Mouse (Mus musculus) lung, embryonic 16.5 days (tissue): Measurements from ENCODE around the gene H2-DMa. TPM values are rescaled to one million over a fixed set of nuclear protein-coding genes. Genes with fewer than 3 reads are reported as not detected.
A peak's percentile ranks its signal among the peaks of the same experiment; 100 is the strongest.

Experiments used
- ATAC-seq: fragments of 200-750 bp; cut with Nextera tagmentation; 2 replicates; pipeline ENCODE4 v1.8.0; 2017; ENCODE audit warnings: low read depth, mild to moderate bottlenecking, moderate library complexity
- H3K27ac ChIP-seq: fragments of 300-500 bp; sonication (generic); 2 replicates; pipeline ENCODE4 v1.5.1; 2014; ENCODE audit warnings: mild to moderate bottlenecking, control low read depth, low read length
- H3K27me3 ChIP-seq: fragments of 300-500 bp; sonication (generic); 2 replicates; pipeline ENCODE4 v1.6.1; 2014; ENCODE audit warnings: low read depth, low read length, mixed read lengths; ENCODE audit not compliant: control insufficient read depth, insufficient read depth
- H3K36me3 ChIP-seq: fragments of 300-500 bp; sonication (generic); 2 replicates; pipeline ENCODE4 v1.6.1; 2014; ENCODE audit warnings: low read length; ENCODE audit not compliant: control insufficient read depth, insufficient read depth
- H3K4me1 ChIP-seq: fragments of 300-500 bp; sonication (generic); replicated peaks from 2 replicates; pipeline ENCODE4 v1.6.1; 2014; ENCODE audit warnings: low read length, mixed read lengths; ENCODE audit not compliant: control insufficient read depth, insufficient read depth
- H3K4me2 ChIP-seq: fragments of 300-500 bp; sonication (generic); 2 replicates; pipeline ENCODE4 v1.6.1; 2014; ENCODE audit warnings: low read depth, low read length, control low read depth
- H3K4me3 ChIP-seq: fragments of 300-500 bp; sonication (generic); 2 replicates; pipeline ENCODE4 v1.5.1; 2014; ENCODE audit warnings: mild to moderate bottlenecking, low read length, control low read depth
- H3K9ac ChIP-seq: fragments of 300-500 bp; sonication (generic); 2 replicates; pipeline ENCODE4 v1.6.1; 2014; ENCODE audit warnings: low read length, control low read depth
- H3K9me3 ChIP-seq: fragments of 300-500 bp; sonication (generic); 2 replicates; pipeline ENCODE4 v1.6.1; 2016; ENCODE audit warnings: low read length; ENCODE audit not compliant: control insufficient read depth
- WGBS: fragments of 180-500 bp; shearing (Covaris S2); extraction: QIAGEN DNeasy Blood & Tissue Kit; methylation state at CpG from one replicate; pipeline ENCODE4 v1.1.7; 2014; 5-methylcytosine and 5-hydroxymethylcytosine counted together
- polyA plus RNA-seq: library from polyadenylated mRNA; unstranded; fragments of >200 nt; fragmentation: Nextera tagmentation; extraction: Ambion mirVana; gene quantifications from 2 replicates; pipeline ENCODE4 v1.2.1, GENCODE M21; 2015

The H2-DMa gene
- polyA plus RNA-seq, 1 experiment from 2014 or later = 11.8 TPM

DNA sequence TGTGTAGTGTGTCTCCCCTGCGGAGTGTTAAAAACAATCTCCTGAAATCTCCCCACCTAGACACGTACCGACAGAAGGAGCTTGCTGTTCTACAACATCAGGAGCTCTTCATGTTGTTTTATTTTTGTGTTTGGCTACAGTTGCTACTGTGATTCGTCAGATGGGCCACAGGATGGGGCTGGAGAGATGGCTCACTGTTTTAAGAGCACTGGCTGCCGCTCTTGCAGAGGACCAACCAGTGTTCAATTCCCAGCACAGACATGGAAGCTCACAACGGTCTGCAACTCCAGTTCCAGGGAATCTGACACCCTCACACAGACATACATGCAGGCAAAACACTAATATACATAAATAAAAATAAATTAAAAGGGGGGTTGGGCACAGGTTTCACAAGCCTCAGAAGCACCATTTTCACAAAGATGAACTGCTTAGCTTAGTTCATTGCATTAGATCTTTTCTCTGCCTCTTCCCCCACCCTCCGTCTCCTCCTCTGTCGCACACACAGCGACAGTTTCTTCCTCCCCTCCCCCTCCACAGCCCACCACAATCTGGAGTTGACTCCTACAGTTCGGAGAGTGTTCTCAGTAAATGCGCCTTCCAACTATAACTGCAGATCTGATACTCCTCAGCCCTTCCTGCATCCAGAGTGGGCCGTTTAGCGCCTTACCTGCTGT lies 9.1 kb downstream of the H2-DMa start:
- no peak for ATAC-seq
- peaks cover 24% of the 10 kb centered on the region for H3K4me1 ChIP-seq
- H3K9me3 ChIP-seq = no peaks in the 10 kb centered on the region
- peak overlapping the region; percentile 21; the same call in 1 of the 2 replicates for H3K9ac ChIP-seq
- H3K4me2 ChIP-seq = peak overlapping the region; percentile 25; the same call in 1 of the 2 replicates
- H3K36me3 ChIP-seq = no peaks in the 10 kb centered on the region; the same call in 1 of the 2 replicates
- WGBS = 27% methylated on average over 13 of the region's 13 CpGs
- no peak overlapping the region for H3K27ac ChIP-seq
- H3K4me3 ChIP-seq = no peak overlapping the region
- no peaks in the 10 kb centered on the region for H3K27me3 ChIP-seq

DNA sequence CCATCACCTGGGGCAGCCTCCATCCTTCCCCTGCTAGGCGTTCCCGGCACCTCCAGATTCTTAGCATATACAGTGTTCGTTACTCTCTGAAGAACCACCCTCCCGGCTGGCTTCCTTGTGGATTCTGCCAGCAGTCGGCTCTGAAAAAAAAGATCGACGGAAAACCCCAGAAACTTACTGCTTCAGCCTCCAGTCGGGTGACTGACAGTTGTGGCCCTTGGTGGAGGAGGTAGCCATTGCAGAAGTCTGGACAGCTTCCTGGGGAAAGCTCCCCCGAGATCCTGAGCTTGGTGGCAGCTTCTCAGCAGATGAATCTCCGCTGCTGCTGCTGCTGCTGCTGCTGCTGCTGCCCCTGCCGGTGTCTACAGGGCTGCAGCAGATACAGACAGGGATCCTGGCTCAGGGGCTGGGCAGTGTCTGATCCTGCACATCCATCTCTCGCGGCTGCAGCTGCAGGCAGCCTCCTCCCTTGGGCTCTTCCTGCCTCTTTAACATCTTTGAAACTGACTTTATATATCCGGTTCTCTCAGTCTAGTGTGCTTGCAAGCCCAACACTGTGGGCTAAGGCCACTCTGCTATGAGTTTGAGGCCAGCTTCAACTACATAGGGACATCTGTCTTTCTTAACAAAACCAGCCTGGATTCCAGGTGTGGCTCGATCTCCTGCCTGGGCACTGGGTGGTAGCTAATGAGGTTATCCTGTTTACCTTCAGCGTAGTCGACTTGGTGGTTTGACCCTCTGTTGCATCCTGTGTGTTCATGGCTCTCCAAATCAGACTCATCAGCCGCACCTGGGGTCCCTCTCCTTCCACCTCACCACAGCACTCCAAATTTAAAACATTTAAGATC lies 9.8 kb downstream of the H2-DMa start:
- no peaks in the 10 kb centered on the region for H3K9me3 ChIP-seq
- peaks cover 20% of the 10 kb centered on the region for H3K4me1 ChIP-seq
- H3K36me3 ChIP-seq = no peaks in the 10 kb centered on the region; the same call in 1 of the 2 replicates
- H3K27ac ChIP-seq = no peak overlapping the region
- ATAC-seq = peak; percentile 39; the same call in 1 of the 2 replicates
- peak overlapping the region; percentile 21; the same call in 1 of the 2 replicates for H3K9ac ChIP-seq
- H3K4me3 ChIP-seq = no peak overlapping the region
- 14% methylated on average over 18 of the region's 18 CpGs for WGBS
- H3K27me3 ChIP-seq = no peaks in the 10 kb centered on the region
- H3K4me2 ChIP-seq = peak overlapping the region; percentile 25; the same call in 1 of the 2 replicates

DNA sequence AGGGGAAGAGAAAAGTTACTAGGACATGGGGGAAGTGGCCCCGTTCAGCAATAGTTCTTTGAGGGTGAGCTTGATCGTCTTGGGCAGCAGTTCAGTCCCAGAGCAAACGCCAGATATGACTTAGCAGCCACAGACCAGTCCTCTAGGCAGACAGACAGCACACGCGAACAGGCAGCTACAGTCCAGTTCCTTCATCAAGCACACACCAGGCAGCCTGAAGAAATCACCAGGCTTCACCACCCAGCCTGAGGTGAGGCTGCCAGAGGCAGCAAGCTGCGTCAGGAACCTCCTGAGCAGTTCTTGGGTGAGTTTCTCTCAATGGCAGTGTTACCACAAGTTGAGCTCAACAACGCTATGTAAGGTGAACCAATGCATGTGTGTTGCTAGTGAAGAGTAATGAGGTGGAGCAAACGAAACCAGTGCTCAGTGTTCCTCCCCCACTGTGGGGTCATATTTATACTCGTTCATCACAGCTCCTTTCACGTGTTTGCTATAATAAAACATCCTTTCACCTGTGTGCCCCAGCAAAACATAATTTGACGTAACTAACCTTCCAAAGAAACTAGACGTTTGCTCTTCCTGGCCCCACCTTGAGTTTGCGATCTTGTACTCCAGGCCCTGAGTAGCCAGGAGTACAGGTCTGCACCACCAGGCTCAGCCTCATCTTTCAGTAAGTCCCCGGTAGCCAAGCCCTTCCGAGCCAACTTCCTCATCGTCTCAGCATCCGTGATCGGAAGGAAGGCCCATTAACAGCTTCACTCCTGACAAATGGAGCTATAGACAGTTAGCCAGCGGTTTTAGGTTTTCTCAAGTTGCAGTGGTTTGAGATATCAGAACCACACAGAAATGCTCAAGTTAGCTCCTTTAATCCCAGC lies 11.0 kb downstream of the H2-DMa start:
- no peaks in the 10 kb centered on the region; the same call in 1 of the 2 replicates for H3K36me3 ChIP-seq
- 58% methylated on average over 19 of the region's 19 CpGs for WGBS
- ATAC-seq = no peak
- H3K9me3 ChIP-seq = no peaks in the 10 kb centered on the region
- no peak overlapping the region for H3K4me2 ChIP-seq
- no peaks in the 10 kb centered on the region for H3K27me3 ChIP-seq
- H3K27ac ChIP-seq = no peak overlapping the region
- no peak overlapping the region for H3K4me3 ChIP-seq
- peaks cover 20% of the 10 kb centered on the region for H3K4me1 ChIP-seq
- no peak overlapping the region for H3K9ac ChIP-seq

DNA sequence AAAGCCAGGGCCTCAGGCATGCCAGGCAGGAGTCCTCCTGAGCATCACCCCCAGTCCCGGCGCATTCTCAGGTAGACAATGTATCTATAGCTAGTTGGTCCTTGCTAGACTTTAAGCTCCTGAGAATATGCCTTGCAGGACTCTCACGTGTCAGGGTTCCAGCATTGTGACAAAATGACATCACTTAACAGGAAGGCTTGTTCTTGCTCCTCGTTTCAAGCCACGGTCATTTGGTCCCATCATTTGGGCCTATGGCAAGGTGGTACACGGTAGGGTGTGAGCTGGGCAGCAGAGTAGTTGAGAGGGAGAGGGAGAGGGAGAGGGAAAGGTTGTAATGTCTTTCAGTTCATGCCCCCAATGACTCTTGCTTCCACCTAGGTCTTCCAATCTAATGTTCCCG lies 12.6 kb downstream of the H2-DMa start:
- Histone ChIP-seq H3K9me3 (no peaks in the 10 kb centered on the region), H3K9ac (no peak overlapping the region), H3K4me1 (peaks cover 17% of the 10 kb centered on the region), H3K27ac (no peak overlapping the region), H3K36me3 (no peaks in the 10 kb centered on the region), H3K4me2 (no peak overlapping the region), H3K27me3 (no peaks in the 10 kb centered on the region), H3K4me3 (no peak overlapping the region)
- 80% methylated on average over 7 of the region's 7 CpGs for whole genome bisulfite sequencing
- ATAC-seq = no peak

DNA sequence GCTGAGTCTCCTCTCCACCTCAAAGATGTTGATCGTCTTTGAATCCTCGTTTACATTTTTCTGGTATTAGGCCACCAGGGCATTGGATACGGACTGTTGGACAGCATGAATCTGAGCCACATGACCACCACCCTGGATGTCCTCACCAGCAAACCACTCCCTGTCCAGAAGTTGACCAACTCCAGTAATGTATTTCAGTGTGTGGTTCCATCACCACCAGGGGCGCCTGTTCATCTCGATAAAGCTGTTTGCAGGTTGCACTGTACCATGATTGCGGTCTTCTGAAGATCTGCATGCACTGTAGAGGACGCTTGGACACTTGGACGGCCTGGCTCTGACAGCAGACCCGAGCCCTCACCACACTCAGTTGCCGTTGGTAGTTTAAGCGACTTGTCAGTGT lies 13.9 kb downstream of the H2-DMa start:
- H3K4me1 ChIP-seq = peaks cover 10% of the 10 kb centered on the region
- ATAC-seq = no peak

DNA sequence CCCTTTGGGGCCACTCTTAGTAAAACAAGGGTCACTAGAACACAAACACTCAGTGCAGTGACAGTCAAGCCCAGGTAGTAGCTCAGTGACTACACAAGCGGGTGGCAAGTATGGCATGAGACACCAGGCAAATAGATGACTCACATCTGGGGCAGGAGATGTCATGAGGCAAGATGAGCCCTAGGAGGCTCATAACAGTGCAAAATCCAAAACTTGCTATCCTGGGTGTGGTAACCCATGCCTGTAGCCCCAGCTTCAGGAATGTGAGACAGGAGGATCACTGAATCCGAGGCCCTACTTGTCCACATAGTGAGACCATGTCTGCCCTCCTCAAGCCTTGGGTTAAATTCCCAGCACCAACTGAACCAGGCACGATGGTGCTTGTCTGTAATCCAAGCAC lies 15.1 kb downstream of the H2-DMa start:
- Histone ChIP-seq H3K4me3 (no peak overlapping the region), H3K27ac (no peak overlapping the region), H3K36me3 (no peaks in the 10 kb centered on the region), H3K9me3 (no peaks in the 10 kb centered on the region), H3K27me3 (peaks cover 15% of the 10 kb centered on the region), H3K4me1 (peaks cover 1% of the 10 kb centered on the region), H3K9ac (no peak overlapping the region), H3K4me2 (no peak overlapping the region)
- ATAC-seq = no peak
- WGBS = 76% methylated on average over 3 of the region's 3 CpGs

More for the DNA sequence above, 13.9 kb downstream of the H2-DMa start:
- Histone ChIP-seq H3K27ac (no peak overlapping the region), H3K36me3 (no peaks in the 10 kb centered on the region), H3K9me3 (no peaks in the 10 kb centered on the region), H3K27me3 (peaks cover 6% of the 10 kb centered on the region), H3K9ac (no peak overlapping the region), H3K4me2 (no peak overlapping the region), H3K4me3 (no peak overlapping the region)
- WGBS = 69% methylated on average over 11 of the region's 11 CpGs

DNA sequence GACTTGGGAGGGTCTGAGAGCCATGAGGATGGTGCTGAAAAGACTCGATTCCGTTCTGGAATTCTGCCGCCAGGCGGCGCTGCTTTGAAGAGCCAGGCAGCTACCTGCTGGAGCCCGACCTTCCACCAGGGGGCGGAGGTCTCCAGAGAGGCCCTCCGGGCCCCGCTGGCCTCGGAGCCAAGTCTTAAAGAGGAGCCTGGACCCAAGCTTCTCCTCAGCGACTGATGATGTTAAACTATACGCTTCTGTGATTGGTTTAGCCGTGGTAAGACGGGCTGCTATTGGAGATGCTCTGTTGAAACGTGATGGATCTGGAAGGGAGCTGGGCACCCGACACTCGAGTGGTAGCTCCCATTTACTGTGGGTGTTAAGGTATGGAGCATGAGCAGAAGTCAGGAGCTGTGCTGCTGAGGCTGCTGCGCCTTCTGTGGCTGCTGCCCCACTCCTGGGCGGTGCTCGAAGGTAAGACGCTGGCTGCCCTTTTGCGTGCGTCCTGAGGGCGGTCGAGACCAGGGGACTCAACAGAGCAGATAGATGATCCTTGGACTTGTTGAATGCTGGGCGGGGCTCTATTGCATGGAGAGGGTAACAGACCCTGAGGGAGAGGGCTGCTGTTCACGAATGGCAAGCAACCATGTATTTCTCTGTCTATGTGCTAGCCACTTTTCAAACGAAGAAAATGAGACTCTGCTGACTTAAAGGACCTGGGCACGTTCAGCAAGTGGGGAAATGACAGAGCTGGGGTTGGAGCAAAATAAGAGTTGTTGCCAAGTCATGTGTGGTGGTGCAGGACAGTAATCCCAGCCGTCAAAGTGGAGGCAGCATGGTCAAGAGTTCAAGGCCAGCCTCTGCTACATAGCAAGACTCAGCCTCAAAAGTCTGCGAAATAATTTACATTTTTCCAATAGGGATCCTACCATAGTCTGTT lies 16.2 kb downstream of the H2-DMa start:
- Histone ChIP-seq H3K36me3 (no peaks in the 10 kb centered on the region), H3K4me1 (peaks cover 9% of the 10 kb centered on the region), H3K9me3 (no peaks in the 10 kb centered on the region), H3K4me3 (peak overlapping the region; percentile 40), H3K9ac (0 out of 2 replicates have a peak overlapping the region, but pooled peaks have one; percentile 12), H3K27me3 (peaks cover 23% of the 10 kb centered on the region), H3K27ac (no peak overlapping the region), H3K4me2 (peak overlapping the region; percentile 64)
- ATAC-seq = peak; percentile 98
- 6% methylated on average over 31 of the region's 31 CpGs for WGBS

DNA sequence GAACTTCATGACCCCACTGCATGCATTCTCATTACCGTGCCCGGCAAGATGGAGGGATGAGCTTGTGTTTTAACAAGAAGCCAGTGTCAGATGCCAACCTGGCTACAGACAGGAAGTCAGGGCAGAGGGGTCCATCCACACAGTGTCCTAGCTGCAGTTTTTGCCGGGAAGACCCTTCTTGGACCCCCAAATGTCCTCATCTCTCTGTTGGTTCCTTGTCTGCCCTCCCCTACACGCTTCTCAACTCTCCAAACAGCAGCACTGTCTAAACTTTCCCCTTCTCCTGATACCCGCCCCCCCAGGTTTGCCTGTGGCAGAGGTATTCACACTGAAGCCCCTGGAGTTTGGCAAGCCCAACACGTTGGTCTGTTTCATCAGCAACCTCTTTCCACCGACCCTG lies 18.3 kb downstream of the H2-DMa start:
- H3K27ac ChIP-seq = no peak overlapping the region
- H3K36me3 ChIP-seq = no peaks in the 10 kb centered on the region
- peaks cover 10% of the 10 kb centered on the region for H3K4me1 ChIP-seq
- no peak overlapping the region for H3K4me2 ChIP-seq
- no peak overlapping the region for H3K4me3 ChIP-seq
- H3K9me3 ChIP-seq = no peaks in the 10 kb centered on the region
- no peak overlapping the region for H3K9ac ChIP-seq
- ATAC-seq = no peak
- peaks cover 28% of the 10 kb centered on the region for H3K27me3 ChIP-seq
- 63% methylated on average over 7 of the region's 7 CpGs for WGBS
